Mouse (Mus musculus) c-Kit-positive CD71-positive TER-119-negative erythroid progenitor cells, embryonic 14.5 days (primary cell): Measurements from ENCODE around the gene Limd1.

ENCODE experiments used
- DNase-seq: peaks from one replicate; pipeline ENCODE4 v3.0.0-alpha.2; 2013; ENCODE audit warnings: low read depth

Gene Limd1

DNA sequence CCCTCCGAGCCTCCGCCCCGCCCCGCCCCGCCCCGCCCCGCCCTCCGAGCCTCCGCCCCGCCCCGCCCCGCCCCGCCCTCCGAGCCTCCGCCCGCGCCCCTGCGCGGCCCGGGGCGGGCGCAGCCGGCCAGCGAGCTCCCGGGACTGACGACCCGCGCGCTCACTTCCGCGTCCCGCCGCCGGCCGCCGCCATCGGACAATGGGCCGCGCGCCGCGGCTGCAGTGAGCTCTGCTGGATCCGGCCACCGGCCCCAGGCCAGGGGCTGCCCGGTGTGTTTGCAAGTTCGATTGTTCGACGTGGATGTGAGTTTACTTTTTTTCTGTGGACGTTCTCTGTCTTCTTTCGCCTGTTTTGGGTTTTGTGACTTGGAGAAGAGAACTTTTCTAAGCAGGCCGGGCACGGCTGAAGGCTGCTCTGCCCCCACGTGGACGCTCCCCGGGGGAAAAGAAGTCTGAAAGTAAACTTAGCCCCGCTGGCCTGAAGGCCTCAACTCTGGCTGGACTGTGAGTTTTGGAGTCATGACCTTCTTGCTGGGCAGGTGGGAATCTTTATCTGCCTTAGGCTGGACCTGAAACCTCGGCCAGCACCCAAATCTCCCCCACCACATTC lies at the start of gene Limd1:
TSS of gene Limd1 (plus strand) at position 121 of the 610 bp plus-strand sequence.
- no peak for DNase-seq

DNA sequence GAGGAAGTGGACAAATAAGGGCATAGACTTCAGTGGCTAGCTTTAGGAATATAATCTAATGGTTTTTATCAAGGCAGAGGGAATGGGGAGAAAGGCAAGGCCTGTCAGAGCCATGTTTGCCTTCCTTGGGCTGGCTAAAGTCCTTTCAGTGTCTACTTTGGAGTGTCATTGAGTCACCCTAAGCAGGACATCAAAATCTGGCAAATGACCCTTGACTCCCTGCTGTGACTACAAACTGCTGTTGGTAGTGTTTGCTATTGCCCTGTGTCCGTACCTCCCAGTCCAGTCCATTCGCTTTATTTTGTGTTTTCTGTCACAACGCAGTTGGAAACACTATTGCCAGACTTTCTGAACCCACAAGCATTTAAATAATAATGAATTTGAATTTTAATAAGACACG lies 48.6 kb upstream of the Limd1 start:
- DNase-seq, result no peak

DNA sequence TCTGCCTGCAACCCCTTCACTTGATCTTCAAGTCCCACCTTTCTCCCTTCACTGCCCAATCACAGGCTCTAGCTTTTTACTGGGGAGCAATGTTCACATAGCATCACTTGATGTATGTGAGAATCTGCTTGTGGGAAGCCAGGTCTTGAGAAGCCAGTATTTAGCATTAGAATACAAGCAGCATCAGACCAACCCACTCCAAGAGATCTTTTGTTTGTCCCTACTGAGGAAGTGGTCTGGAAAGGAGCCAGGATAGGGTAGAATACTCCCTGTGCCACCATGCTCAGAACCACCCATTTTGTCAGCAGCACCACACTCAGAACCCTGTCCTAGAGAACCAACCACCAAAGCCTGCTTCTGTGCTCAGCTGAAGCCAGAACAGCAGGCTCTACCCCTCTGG lies 47.5 kb upstream of the Limd1 start:
- DNase-seq, result no peak

DNA sequence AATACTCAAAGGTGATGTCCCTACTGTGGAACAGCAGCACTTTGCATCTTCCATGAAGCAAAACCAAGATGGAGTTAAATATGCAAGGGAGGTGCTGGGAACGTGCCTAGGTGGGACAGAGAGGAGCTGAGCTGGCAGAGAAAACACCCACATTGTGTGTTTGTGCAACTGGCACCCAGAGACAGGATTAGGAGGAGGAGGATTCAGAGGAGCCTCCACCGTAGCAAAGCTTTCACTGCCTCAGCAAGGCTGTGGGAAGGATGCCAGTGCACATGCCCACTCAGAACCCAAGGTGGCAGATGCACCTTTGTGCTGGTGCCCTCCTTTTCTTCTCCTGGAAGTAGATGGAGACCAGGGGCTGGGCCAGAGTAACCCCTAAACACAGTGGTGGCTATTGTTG lies 40.3 kb upstream of the Limd1 start:
- no peak for DNase-seq

DNA sequence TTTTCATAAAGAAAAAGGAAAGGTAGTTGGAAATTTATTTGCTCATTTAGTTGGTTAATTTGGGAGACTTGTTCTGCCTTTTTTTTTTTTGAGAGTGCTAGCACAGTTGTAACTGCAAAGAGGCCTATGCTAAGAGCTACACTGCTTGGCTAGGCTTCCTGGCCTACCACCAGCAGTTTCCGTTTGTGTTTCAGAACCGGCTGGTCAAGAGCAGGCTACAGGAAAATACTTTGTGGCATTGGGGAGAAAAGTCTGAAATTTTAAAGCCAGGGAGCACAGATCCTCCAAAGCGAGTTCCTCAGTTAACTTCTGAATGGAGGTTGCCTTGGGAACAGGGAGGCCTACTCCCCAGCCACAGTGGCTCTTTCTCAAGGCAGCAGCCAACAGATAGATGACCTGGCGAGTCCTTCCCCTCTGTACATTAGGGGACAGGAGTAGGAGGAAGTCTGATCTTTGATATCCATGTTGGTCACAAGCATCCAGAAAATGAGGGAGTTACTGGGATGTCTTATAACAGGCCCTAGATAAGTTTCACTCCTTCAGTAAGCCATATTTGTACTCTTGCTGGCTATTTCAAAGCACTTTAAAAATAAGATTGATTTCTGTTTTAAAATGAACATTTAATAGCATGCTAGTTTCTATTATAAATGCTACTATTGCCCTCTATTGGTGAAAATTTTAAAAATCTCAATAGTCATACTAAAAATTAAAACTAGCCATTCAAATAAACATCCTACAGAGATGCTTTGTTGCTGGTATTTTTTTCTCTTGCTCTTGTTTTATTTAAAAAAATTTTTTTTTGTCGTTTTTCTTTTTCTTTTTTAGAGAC lies 38.1 kb upstream of the Limd1 start:
- DNase-seq, result no peak

DNA sequence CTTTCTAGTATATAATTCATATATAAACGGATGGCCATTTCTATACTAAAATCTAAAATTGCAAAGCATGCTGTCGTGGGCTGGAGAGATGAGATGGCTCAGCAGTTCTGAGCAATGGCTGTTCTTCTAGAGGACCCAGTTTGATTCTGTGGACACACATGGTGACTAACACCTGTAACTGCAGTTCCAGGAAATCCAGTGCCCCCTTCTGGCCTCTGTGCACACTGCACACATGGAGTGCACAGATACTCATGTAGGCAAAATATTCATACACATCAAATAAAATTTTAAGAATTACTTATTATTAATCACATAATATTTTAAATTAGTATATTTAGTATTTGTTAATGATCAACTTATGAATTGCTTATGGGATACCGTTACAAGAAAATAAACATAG lies 31.4 kb upstream of the Limd1 start:
- DNase-seq, result peak; percentile 20

DNA sequence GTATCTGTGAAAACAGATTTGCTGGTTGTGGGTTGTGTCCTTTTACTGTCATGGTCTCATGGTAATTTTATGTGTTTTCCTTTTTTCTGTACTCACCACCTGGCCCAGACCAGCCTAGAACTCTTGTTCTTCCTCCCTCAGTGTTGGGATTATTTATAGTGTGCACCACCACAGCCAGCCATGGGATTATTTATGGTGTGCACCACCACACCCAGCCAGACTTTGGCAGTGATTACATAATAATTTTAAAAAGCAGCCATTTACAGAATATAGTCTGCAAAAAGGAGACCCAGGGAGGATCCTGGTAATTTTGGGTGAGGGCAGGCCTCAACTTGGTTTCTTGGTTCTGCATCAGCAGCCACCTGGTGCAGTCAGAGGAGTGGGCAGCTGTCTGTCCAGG lies 29.9 kb upstream of the Limd1 start:
- no peak for DNase-seq

DNA sequence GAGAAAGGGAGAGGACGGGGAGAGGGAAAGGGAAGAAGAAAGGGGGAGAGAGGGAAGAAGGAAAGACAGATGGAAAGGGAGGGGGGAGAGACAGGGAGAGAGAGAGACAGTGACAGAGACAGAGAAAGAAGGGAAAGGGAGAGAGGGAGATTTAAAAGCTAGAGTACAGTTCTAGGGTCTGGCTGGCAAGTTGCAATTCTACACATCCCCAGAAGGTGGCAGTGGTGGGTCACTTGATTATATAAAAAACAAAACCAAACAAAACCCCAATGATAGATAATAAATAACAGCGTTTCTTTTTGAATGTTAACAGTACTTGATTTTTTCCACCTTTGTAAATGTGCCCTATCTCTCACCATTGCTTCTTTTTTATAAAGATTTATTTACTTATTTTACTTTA lies 28.3 kb upstream of the Limd1 start:
- peak; percentile 56 for DNase-seq

DNA sequence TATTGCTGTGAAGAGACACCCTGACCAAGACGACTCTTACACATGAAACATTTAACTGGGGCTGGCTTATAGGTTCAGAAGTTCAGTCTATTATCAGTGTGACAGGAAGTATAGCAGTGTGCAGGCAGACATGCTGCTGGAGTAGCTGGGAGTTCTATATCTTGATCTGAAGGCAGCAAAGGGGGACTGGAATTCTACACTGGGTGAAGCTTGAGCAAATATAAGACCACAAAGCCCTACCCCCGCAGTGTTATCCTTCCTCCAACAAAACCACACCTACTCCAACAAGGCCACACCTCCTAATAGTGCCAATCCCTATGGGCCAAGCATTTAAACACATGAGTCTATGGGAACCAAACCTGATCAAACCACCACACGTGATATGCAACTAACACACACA lies 26.7 kb upstream of the Limd1 start:
- DNase-seq, result no peak

DNA sequence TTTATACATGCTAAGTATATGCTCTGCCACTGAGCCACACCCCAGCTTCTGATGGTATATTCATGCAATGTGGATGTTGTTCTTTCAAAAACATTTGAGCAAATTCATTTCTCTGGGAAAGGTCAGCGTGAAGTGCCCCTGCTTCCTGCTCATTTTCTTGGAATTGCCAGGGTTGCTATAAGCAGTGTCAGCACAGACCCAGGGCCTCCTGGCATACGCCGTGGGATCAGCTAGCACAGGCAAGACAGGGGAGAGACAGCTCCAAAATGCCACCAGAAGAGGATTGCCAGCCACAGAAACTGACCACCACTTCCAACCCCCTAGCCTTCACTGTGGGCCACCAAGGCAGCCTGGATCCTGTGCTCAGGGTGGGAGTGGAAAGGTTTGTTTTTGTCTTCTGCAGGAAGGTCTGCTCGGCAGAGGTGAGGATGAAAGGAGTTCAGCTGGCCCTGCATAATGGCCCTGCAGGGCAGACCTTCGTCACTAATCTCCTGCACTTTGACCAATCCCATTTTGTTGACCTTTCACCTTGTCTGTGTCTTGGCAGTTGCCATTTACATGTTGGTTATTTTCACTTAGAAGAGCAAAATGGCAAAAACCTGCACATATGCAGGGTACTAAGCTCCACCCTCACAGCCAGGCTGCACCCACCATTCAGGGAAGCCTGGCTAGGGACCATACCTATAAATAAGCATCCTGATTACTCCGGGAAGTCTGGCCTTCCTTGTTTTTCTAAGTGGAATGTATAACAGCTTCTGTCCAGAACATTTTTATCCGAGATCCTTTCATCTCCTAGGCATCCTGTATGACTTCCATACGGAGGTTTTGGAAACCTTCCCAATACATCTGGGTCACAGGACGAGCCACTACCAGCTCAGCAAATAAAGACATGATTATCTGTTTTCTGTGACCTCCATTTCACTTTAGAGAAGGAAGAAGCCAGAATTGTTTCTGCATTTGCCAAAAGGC lies 21.6 kb upstream of the Limd1 start:
- no peak for DNase-seq

DNA sequence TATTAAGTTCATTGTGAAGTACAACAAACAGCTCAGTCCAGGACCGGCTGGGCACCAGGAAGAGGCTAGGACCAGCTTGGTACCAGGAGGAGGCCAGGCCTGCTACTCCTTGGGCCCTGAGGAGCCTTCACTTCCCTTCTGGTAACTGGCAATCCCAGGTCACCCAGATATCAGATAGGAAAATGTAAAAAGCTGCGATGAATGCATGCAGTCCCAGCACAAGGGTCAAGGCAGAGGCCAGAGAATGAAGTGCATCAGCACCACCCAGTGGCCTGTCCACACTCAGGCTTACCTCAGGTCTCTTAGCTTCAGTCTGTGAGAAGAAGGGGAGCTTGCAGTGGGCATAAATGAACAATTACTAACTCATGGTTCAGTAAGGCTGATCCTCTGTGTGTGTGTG lies 20.9 kb upstream of the Limd1 start:
- DNase-seq, result no peak

DNA sequence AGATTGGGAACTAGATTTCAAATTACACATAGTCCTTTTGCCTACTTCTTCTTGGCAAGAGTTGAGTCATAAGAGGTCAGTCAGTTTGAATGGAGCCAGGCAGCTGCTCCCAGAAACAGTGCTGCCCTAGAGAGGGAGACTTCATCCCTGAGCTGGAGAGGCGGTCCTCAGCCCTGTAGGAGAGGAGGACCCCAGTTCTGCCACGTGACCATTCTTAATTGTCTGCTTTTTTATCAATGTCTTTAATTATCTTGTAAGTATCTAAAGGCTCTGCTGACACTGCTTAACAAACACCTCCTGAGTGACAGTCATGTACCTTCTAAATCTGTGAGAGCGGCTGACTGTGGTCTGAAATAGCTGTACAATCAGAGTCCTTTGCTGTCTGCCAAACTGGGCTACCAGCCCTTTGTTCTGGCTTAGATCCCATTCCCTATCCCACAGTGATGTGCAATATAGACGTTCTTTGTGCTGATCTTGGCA lies 11.3 kb upstream of the Limd1 start:
- DNase-seq, result no peak

DNA sequence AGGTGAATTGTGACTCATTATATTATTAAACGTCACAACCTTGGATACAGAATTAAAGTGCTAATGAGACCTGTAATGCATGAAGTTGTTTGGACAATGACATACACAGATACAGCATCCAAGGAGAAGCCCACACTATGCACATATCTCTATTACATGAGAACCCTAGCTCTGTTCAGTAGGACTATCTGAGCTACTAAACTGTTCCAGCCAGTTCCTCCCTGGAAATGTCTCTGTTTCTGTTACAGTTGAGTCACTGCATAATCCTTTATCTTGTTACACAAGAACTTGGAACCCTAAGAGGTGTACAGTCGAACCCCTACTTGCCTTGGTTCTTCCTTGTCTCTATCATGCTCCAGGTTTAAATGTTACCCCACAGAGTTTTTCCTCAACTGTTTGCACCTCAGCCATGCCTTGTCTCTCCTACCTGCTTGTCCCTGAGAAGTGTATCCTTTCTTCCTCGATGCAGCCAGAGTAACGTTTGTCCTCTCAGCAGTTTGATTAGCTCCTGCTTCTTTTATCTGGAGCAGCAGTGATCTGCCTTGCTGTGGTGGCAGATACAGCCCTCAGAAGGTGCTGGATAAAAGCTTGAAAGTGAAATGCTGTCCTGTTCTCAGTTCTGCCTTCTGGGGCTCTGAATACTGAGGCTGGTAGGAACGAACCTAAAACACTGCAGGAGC lies 10.0 kb upstream of the Limd1 start:
- DNase-seq, result no peak

DNA sequence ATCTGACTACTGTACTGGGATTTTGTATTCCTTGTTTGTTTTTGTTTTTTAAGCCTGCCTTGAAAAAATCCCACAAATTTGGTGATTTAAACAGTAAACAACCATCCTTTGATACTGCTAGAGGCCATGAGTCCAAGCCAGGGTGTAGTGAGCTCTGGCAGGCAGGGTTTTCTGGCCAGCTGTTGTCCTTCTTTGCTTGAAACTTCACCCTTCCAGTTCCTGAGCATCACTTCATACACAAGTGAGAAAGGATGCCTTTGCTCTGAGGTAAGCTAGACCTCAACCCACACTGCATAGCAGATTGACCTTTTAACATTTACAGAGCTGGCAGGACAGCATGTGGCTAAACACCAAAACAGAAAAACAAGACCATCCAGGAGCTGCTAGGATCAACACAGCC lies 9.4 kb upstream of the Limd1 start:
- no peak for DNase-seq

DNA sequence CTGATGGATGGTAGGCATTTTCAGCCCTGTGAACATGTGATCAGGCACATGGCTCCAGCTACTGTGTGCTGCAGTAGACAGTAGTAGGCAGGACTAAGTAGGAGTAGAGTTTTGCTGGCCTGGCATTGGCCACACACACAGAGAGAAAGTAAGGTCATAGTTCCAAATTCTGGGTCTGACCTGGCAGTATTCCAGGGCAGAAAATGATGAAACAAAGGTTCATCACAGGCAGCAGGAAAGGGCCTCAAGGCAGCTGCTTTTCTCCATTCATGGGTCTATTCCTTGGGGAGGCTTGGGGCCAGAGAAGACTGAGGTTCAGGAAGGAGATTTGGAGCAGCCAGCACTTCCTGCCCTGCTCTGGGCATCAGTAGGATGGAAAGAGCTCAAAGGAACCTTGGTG lies 5.1 kb upstream of the Limd1 start:
- DNase-seq, result no peak

DNA sequence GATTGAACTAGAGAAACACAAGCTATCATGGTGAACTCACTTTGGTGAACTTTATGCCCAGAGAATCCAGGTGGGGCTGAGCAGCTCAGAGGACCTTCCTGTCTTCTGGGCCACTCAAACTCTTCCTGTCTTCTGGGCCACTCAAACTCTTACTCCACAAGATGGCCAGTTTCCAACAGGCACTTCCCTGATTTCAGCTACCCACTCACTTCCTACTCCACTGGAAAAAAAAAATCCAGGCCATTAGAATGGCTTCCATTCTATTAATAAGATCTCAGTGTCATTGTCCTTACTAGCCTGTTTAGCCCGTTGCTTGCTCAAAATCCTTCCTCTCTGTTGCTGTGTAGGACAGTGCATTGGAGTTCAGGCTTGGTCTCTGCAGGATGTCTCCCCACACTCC lies 2.9 kb upstream of the Limd1 start:
- no peak for DNase-seq

DNA sequence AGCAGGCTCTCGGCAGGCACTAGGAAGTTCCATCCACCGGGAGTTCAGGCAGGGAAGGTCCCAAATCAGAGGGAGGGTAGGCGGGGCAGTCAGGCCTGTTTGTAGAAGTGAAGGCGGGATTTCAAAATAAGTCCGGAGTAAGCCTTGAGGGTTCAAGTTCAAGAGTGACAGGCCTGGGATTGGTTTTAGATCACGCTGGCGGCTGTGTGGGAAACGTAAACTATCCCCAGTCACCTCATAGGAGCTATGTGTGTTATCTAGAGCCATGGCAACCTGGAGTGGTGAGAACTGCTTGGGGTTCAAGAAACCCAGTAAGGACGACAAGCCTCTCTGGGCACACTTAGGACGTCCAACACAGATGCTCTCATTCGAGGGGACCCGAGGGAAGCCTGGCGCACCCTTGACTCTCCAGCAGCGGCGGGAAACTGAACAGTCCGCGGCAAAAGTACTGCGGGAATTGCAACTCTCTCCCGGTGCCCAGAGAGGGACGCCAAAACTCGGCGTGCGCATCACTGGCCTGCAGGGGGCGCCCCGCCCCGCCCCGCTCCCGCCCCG lies 398 bp upstream of the Limd1 start:
- DNase-seq, result no peak

DNA sequence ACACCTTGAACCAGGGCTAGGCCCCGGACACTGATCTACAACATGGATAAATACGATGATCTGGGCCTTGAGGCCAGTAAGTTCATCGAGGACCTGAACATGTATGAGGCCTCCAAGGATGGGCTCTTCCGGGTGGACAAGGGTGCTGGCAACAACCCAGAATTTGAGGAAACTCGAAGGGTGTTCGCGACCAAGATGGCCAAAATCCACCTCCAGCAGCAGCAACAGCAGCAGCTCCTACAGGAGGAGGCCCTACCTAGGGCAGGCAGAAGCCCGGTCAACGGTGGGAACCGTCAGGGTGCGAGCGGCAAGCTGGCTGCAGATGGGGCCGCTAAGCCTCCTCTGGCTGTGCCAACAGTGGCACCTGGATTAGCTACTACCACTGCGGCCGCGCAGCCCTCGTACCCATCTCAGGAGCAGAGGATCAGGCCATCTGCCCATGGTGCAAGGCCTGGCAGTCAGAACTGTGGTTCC lies 727 bp downstream of the Limd1 start:
- no peak for DNase-seq

DNA sequence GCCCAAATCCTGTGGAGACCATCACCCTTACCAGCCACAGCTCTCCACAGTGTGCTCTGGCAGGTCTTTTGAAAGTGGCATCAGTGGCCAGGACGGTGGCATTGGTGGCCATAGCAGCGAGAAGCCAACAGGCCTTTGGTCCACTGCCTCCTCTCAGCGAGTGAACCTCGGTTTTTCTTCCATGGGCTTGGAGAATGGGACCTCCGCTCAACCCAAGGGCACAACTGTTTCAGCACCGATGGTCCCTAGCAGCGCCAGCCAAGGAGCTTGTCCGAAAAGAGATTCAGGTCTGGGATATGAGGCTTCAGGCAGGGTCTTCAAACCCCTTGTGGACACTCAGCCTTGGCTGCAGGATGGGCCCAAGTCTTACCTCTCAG lies 1.4 kb downstream of the Limd1 start:
- no peak for DNase-seq

DNA sequence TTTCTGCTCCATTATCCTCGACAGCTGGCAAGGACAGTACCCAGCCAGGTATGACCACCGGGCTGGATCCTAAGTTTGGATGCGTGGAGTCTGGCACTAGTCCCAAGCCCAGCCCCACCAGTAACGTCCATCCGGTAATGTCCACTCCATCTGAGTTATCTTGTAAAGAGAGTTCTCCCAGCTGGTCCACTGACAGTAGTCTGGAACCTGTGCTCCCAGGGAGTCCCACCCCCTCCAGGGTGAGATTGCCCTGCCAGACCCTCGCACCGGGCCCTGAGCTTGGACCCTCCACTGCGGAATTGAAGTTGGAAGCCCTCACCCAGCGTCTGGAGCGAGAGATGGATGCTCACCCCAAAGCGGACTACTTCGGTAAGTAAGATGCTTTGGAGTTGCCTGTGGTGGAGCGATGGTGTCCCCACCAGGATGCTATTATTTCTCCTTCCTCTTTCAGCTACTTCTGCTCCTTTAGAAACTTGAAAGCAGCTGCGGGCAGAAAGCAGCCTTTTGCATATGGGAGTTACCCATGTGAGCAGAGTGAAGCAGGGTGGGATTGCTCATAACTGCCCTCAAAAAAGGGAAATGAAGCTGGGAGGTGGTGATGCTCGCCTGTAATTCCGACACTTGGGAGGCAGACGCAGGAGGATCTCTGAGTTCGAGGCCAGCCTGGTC lies 1.9 kb downstream of the Limd1 start:
- no peak for DNase-seq

DNA sequence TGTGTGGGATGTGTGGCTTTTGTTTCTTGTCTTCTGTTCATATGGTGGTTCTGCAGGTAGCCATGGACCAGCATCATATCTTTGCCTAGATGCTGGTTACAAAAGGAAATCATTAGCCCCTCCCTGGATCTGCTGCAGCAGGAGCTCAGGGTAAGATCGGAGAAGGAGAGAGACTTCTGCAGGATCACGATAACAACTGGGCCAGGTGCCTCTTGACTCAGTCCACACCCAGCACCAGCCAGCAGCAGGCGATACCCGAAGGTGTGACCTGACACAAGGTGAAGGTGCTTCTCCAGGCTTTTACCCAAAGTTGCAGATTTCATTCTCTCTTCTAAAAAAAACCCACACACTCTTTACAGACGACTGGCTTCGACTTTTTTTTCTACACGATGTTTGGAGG lies 2.6 kb downstream of the Limd1 start:
- DNase-seq, result peak; percentile 65
